In the genomic region with DNA sequence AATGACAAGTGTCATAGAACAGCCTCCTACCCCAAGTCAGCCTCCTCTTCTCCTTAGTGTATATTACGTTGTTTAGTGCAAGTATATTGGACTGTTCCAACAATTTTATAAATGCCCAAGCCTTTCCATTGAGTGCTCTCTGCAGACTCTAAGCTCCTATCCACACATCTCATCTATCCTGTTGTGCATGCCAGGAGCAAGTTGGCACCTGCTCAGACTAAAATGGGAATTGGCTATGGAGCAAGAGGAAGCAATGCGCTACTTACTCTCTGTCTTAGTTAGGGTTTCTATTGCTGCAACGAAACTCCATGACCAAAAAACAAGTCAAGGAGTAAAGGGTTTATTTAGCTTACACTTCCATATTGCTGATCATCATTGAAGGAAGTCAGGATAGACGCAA, we compare ENCODE assay signal across 20 mouse cellular contexts. TPM values are rescaled to one million over a fixed set of nuclear protein-coding genes. Genes with fewer than 3 reads are reported as not detected.
DNase-seq lines count a peak whose midpoint lies in the region.
"Had no signal": no experiment of that assay in that cellular context is flagged by ENCODE, and none has a peak within 500 bp of the region (broad histone marks: within the 10 kb centered on the region; RNA-seq: fewer than 3 reads in every experiment).

No protein-coding gene starts in this region.

- peak; percentile 64 to 65 for DNase-seq in cerebellum, adult 18-20 months
- DNase-seq in cerebellum, adult 8-10 months: no peak
- peak; percentile 87 for DNase-seq in brain, adult 2 months (ENCODE audit: low read depth, low spot score)
- peak; percentile 78 for DNase-seq in cerebellum, adult 9-10 months
- peak; percentile 59 to 62 for DNase-seq in cerebellum, postnatal 36 days
- DNase-seq in adrenal gland, adult 18-20 months (ENCODE audit: low spot score in 2 of 2): no peak
- no peak for DNase-seq in kidney, postnatal 14 days
- DNase-seq: adrenal gland, postnatal 25 days; embryo, embryonic 11 days; gastrocnemius, postnatal 25 days; heart, adult 11 months; kidney, adult 8-10 months; layer of hippocampus, postnatal 36 days; left cerebral cortex, postnatal 4 days; liver, postnatal 0 days; spleen, adult 18-20 months had no signal

RNA-seq across cellular contexts. Expression of a gene that starts 28.7 kb away (rescaled TPM):
- 10 to 100 TPM; 38.4 to 47.3 TPM for total RNA-seq in adrenal gland, adult 18-20 months (2021)
- total RNA-seq: megakaryocyte-erythroid progenitor cell, adult 5-6 weeks; MEL had no signal

RNA-seq across cellular contexts. Expression of a gene that starts 48.2 kb away (rescaled TPM):
- not detected for total RNA-seq in adrenal gland, adult 18-20 months (2021)
- total RNA-seq: gastrocnemius, postnatal 25 days; heart, postnatal 25 days; hindbrain, postnatal 0 days; megakaryocyte-erythroid progenitor cell, adult 5-6 weeks; MEL had no signal

Comparison
In these comparisons a context has a peak if more than half of its experiments do, and no peak if none do; other contexts are left out.
1. DNase-seq: peak in cerebellum, adult 18-20 months (2 of 2), brain, adult 2 months (single experiment), cerebellum, adult 9-10 months (single experiment) and cerebellum, postnatal 36 days (2 of 2); none in cerebellum, adult 8-10 months (single experiment), adrenal gland, adult 18-20 months (0 of 2) and kidney, postnatal 14 days (single experiment).